Comparison of ENCODE assay signal across 20 mouse cellular contexts in genomic region chr10:67852411-67852810, GRCm38 (mm10).
"Had no signal": no experiment of that assay in that cellular context is flagged by ENCODE, and none has a peak within 500 bp of the region (broad histone marks: within the 10 kb centered on the region; RNA-seq: fewer than 3 reads in every experiment).

No protein-coding gene starts in this region.

- H3K27me3 ChIP-seq: lung, embryonic 15.5 days; midbrain, embryonic 13.5 days; midbrain, embryonic 15.5 days; neural tube, embryonic 13.5 days; neural tube, embryonic 15.5 days had no signal

- H3K27ac ChIP-seq: lung, embryonic 15.5 days; macrophage; midbrain, embryonic 13.5 days; midbrain, embryonic 15.5 days; neural tube, embryonic 13.5 days; neural tube, embryonic 15.5 days had no signal

- DNase-seq: liver, postnatal 0 days; lung, adult 2 months; lung, postnatal 14 days; lung, postnatal 36 days; retina, postnatal 1 day; right cerebral cortex, adult 18-20 months; right cerebral cortex, postnatal 25 days; right cerebral cortex, postnatal 4 days; spleen, adult 18-20 months; thymus, adult 18-20 months; thymus, postnatal 14 days; thymus, postnatal 36 days had no signal

- H3K4me1 ChIP-seq: lung, embryonic 15.5 days; megakaryocyte, embryonic 14.5 days; midbrain, embryonic 15.5 days; neural tube, embryonic 13.5 days; neural tube, embryonic 15.5 days had no signal

- H3K9me3 ChIP-seq: lung, embryonic 15.5 days; megakaryocyte, embryonic 14.5 days; midbrain, embryonic 13.5 days; midbrain, embryonic 15.5 days; neural tube, embryonic 13.5 days; neural tube, embryonic 15.5 days had no signal

- H3K4me3 ChIP-seq: lung, embryonic 15.5 days; megakaryocyte, embryonic 14.5 days; midbrain, embryonic 13.5 days; midbrain, embryonic 15.5 days; neural tube, embryonic 13.5 days; neural tube, embryonic 15.5 days had no signal

- ATAC-seq: liver, postnatal 0 days; lung, postnatal 0 days; midbrain, embryonic 13.5 days; midbrain, embryonic 15.5 days had no signal

- H3K36me3 ChIP-seq: lung, embryonic 15.5 days; midbrain, embryonic 13.5 days; midbrain, embryonic 15.5 days; neural tube, embryonic 13.5 days; neural tube, embryonic 15.5 days had no signal
